Mouse (Mus musculus): ENCODE data around the gene Srek1ip1. TPM values are rescaled to one million over a fixed set of nuclear protein-coding genes. Genes with fewer than 3 reads are reported as not detected.

Gene Srek1ip1
- 10 to 100 TPM; 18.1 to 18.2 TPM for total RNA-seq (2021)
- long read RNA-seq, experiment 1, transcript Srek1ip1-201 (5 exons, 2,365 nt), result major isoform, 6 of 6 reads
- long read RNA-seq, experiment 1, partial matches to known transcripts, result 0 of 6 reads
- long read RNA-seq, experiment 1, other reads (novel, unspliced or antisense), result 0 of 6 reads
- long read RNA-seq, experiment 2, transcript Srek1ip1-201 (5 exons, 2,365 nt), result major isoform, 16 of 20 reads
- long read RNA-seq, experiment 2, partial matches to known transcripts, result 1 of 20 reads
- long read RNA-seq, experiment 2, other reads (novel, unspliced or antisense), result 3 of 20 reads

DNA sequence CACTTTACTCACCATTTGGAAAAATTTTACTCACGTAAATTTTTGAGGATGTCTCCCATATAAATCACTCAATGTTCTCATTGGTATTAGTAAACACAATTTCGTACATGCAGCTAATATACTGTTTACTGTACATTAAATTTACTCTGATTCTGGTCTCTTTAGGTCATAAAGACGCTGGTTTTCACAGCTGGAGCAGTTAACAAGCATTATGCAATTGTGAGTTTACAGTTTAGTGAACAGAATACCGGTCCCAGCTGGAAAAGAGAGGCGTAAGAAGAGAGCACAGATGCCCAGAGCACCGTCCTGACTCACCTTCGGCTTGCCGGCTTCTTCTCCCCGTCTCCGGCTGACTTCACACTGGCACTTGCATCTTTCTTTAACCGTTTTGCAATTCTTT lies at the start of gene Srek1ip1:
Srek1ip1 (plus strand) TSS at position 301 of the 400 bp plus-strand sequence.
- no peak for DNase-seq (ENCODE audit: low spot score in 2 of 2)

DNA sequence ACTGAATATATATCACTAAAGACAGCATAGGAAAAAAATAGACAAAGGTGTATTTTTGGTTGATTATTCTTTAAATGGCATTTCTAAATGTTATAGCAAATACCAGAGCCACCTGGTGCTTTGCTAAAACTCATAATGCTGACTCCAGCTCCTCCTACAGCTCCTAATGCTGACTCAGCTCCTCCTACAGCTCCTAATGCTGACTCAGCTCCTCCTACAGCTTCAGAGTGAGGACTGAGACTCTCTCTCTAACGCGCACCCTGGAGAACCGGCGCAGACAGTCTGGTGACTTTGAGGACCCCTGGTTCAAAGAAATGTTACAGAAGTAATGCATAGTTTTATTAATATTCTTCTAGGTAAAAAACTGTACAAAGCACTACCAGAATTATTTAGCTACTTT lies 49.4 kb upstream of the Srek1ip1 start:
- no peak for DNase-seq (ENCODE audit: low spot score in 2 of 2)

DNA sequence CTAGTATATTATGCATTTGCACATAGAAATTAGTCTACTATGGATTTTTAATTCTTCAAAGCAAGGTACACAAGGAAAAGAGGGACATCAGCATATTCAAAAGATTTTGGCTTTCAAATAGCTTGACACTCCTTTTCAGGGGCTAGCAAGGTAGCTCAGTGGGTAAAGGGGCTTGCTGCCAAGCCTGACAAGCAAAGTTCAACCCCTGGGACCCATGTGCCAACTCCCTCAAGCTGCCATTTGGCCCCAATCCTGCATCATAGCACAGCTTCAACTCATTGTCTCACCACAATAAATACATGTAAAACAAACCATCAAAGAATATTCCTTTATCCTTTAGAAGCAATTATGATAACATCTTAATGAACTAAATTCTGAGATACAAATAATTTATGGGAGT lies 45.3 kb upstream of the Srek1ip1 start:
- DNase-seq (ENCODE audit: low spot score in 2 of 2), result no peak

DNA sequence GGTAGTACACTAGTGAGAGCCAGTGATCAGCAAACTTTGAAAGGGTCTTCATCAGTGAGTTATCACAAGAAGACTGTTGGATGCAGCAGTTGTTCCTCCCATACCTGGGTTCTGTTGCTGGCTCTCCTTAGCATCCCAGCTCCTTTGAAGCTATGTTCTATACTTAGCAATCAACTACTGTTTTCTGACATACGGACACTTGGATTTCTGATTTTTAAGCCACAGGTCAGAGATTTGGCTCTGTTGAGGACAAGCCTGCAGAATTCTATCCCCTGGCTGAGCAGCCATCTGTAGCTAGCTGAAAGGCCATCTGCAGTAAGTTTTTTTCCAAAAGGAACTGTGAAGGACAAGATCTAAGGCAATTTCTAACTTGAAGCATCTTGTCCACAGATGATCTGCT lies 32.9 kb upstream of the Srek1ip1 start:
- DNase-seq (ENCODE audit: low spot score in 2 of 2), result no peak

DNA sequence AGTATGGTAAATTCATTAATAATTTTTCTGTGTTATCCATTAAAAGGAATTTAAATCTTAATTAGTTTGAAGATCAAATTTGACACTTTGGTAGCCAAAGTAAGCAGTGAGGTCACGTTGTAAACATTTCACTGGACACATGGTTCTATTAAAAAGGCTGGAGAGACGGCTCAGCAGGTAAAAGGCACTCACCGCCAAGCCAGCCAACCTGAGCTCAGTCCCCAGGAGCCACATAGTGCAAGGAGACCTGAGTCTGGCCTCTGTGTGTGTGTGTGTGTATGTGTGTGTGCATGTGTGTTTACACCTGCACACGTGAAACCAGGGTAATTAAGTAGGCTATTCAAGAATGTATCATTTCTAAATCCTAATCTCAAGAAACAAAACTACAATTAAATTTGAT lies 29.9 kb upstream of the Srek1ip1 start:
- DNase-seq (ENCODE audit: low spot score in 2 of 2), result no peak

DNA sequence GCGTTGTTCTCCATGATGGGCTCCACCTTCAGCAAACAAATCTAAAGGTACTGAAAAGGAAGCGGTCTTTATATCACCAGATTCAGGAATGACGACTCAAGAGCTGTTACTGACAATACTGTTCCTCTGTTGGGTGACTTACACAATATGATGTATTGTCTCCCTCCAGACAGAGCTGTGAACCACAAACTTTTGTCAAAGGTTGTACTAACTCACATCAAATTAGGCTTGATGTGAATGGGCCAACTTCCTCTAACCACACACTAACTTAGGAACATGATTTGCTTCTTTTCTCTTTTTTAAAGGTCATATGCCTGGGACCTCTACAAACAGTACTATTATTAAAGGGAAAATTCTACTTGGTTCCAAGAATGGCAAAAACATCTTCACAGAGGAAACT lies 29.1 kb upstream of the Srek1ip1 start:
- DNase-seq (ENCODE audit: low spot score in 2 of 2), result no peak

DNA sequence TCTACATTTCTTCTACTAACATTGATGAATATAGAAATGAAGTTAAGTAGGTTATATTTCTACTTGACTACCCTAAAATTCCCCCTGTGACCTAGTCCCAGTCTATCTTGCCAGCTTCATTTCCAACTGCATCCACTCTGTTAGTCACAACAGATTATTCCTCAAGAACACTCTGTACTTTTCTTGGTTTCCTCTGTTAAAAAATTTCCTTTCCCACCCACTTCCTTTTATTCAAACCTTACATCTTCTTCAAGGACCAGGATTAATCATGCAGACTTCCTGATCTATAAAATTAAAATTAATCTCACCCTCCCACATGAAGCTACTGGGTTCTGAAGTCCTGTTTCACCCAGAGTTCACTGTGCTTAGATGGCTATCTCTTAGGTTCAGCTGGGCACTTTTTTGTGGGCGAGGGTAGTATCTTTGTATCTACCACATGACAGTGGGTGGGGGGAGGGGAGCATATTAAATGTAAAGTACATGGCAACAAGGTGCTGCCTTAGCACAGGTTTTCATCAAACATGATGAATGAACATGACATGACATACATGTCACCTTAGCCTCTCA lies 13.1 kb upstream of the Srek1ip1 start:
- no peak for DNase-seq (ENCODE audit: low spot score in 2 of 2)

DNA sequence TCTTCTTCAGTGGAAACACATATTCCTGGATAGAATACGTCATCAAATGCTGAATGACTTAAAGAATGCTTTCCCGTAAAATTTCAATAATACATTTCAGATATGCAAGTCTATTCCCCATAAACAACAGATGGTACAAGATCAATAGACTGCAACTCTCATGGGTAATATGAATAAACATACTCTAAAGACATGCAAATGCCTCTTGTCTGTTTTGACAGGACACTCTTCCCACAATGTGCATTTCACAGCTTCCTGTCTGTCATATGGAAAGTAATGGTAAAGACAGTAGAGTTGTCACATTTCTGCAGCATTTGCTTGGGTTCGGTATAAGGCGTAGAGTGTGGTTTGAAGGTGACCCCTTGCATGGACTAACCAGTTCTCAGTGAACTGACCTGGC lies 5.0 kb upstream of the Srek1ip1 start:
- no peak for DNase-seq (ENCODE audit: low spot score in 2 of 2)

DNA sequence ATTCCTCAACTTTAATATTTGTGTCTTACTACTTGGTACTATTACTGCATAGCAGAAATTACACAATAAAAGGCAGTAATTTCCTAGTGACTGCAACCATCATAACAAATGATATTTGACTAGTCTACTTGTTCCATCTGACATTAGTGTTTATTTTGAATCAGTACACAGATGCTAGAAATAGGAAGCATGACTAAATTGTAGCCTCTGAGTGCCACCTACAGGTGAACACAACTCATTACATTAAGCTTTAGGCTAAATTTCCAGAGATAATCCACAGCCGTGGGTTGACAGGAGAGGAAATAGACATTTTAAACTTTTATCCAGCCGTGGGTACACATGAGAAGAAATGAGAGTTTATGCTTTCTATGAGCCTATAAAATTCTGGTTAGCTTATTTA lies 2.6 kb upstream of the Srek1ip1 start:
- DNase-seq (ENCODE audit: low spot score in 2 of 2), result no peak

DNA sequence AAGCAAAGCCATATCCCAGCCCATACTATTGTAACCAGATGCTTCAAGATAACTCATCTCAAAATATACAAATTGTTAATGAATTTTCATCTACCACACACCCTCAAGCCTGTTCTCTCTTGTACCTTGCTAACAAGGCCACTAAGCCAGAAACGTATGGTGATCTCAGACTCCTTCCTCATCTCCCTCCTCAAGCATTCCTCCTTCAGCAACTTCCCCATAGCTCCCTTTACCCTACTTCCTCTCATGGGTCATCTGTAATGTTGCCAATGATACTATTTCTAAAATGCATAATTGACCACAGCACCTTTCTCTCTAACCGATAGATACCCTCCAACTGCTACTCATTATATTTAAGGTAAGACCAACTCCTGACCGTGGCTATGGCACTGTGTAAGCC lies 2.1 kb downstream of the Srek1ip1 start:
- no peak for DNase-seq (ENCODE audit: low spot score in 2 of 2)

DNA sequence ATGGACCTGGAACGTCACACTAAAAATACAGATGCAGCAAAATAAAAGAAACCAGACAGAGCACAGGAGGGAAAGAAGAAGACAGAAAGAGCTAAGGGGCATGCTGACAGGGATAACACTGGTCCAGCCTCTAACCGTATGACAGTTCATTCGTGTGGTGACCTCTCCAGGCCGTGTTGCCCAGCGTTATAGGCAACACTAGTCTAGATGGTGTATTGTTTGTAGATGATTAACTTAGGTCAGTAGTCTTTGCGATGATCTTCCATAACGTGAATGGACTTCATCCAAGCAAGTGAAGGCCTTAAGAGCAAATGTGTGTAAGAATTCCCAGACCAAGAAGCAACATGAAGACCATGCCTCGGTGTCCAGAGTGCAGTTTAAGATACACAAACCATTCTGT lies 6.8 kb downstream of the Srek1ip1 start:
- DNase-seq (ENCODE audit: low spot score in 2 of 2), result no peak

DNA sequence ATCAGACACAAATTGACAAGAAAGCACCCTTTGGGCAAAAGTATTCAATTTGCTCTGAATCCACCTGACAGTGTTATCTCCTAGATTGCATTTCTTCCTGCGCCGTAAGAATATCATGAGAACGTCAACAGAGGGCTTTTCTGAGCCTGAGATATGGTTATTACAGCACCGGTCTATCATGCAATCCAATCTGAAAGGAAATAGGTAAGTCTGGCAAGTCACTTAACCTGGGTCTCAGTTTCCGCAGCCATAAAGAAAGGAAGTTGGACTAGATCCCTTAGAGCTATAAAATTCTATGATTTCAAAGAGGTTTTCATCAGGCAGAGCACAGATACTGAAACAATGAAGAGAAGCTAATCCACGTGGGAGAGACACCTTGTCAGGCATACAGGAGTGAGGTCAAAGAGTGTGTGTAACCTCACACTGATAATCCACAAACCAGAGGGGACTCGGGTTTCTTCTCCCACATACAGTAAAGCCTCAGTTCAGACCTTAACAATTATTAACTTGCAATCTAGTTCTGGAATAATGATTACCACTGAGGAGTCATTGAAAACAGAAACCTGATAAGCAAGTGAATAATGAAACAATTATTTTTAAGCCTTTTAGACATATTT lies 7.4 kb downstream of the Srek1ip1 start:
- no peak for DNase-seq (ENCODE audit: low spot score in 2 of 2)

DNA sequence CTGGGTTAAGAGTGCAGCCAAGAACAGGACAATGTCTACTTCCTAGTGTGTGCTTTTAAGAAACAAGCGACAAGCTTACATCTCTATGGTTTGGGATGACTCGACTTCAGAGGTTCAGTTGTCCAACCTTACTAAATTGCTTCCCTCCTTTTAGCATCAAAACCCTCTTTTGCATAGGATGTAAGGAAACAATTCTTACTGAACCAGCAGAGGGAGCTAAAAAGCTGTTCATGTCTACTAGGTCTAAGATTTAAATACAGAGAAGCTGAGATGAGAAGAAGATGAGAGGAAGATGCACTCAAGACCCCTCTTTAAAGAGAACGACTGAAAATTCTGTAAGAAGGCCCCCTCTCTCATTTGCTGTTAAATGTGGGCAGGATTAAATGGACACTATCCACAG lies 13.4 kb downstream of the Srek1ip1 start:
- DNase-seq (ENCODE audit: low spot score in 2 of 2), result no peak

DNA sequence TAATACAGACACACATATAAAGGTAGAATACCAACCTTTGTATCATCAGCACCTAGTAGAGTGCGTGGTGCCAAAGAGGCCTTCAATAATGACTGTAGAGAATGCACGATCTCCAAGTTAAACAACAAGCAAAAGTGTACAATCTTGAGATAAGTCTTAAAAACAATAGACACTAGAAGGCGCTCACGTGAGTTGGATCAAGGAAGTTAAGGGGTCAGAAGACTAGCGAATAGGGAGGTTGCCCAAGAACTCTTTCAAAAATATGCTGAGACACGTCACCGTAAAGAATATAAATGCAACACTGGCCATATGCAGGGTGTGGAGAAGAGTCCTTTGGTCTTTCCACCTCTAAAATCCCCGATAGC lies 24.0 kb downstream of the Srek1ip1 start:
- DNase-seq (ENCODE audit: low spot score in 2 of 2), result no peak

DNA sequence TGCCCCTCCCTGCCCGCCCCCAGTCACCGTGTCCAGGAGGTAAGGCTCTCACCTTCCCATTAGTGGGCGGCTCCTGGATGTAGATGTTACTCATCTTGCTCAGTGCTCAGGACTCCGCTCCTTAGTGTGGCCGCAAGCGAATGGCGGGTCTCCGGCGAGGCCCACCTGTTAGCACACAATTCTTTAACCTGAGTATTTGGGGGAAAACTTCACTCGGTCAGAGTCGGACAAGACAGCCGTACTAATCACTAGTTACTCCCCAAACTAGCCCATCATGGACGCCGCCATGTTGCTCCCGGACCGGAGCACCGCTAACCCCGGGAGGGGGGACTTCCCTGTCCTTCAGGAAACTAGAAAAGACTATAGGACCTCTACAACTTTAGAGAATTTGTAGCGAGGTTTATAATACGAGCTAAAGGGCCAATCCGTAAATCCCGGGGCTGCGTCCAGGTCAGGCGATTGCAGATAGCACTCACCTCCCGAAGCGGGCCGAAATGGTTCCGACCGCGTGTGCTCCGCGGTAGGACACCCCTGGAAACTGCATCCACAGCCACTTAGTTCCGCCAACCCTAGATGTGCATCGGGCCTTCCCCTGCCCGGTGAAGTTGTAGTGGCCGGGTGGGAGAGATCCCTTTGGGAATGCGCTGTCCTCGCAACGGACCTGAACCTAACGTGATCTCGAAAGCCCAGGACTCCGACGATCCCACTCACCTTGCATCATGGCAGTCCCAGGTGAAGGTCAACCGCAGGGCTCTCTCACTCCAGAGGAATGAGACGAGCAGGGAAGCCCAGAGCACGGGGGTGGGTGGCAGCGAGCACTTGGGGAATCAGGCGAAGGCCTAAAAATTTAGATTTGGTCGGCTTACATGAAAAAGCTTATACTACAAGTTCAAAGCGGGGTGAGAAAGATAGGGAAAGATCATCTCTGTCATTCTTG lies 24.6 kb downstream of the Srek1ip1 start, which contains the start of gene Cwc27:
Cwc27 (minus strand) TSS at position 508 of the 937 bp plus-strand sequence.
- peak; percentile 76 to 81 for DNase-seq (ENCODE audit: low spot score in 2 of 2)

DNA sequence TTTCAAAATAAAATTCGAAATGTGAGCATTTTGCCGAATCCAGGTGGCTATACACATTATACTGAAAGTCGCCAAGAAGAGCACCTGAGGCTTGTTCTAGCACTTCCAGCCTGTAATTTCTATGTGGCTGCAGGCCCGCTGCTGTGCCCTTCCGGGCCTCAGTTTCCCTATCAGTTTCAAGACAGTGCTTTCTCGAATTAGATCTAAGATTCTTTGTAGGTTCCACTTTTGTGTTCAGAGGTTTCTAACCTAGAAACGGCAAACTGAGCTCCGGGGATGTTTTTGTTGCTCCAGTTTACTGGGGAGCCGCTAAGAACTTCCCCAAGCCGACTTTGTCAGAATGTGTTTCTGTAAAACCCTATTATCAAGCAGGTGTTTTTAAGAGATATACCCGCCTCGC lies 25.4 kb downstream of the Srek1ip1 start:
- no peak for DNase-seq (ENCODE audit: low spot score in 2 of 2)

DNA sequence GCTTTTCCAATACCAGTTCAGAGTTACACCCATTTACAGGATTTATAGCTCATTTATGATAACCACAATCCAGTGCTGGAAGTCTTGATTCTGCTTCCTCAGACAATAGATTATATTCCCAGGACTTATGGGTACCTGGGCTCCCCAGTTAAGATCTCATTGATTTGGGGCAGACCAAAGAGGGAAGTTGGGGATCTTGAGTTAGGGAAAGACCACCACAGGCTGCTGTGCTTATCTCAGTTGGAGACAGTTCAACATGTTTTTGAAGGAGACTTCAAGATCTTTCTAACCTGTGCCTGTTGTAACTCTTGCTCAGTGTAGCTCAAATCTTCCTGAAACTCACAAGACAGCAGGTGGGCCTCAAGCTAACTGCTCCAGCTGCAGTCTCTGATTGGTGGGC lies 28.9 kb downstream of the Srek1ip1 start:
- DNase-seq (ENCODE audit: low spot score in 2 of 2), result no peak

DNA sequence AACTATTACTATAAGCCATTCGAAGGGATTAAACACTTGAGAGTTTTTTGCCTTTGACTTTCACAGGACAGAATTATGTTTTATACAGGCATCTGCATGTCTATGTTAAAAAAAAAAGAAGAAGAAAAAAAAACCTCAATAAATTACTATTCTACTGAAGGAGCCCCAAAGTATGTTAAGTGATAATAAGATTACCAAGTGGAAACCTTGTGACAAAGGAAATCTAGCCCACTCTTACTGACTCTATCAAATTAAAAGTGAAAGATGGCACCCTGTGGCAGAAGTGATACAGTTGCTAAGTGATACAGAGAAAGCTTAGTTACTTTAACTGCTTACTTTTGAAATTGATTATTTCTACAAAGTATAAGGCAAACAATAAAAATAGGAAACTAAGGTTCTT lies 29.6 kb downstream of the Srek1ip1 start:
- DNase-seq (ENCODE audit: low spot score in 2 of 2), result no peak

DNA sequence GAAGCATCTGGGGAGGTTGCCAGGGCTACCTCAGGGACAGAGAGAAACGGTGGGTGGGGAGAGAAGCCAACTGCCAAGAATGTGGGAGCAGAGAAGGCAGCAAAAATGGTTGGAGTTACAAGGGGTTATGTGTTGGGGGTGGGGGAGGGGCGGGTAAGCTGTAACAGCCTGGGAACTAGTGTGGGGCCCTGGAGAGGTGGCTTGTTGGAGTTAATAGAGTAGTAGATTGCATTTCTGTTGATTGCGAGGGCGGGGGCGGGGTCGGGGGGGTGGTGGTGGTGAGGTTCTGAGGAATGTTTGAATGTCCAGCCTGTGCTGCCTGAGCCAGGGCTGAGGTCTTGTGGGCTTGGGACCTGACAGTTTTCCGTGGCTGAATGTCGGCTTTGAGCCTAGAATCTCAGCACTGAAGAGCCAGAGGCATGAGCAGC lies 30.1 kb downstream of the Srek1ip1 start:
- no peak for DNase-seq (ENCODE audit: low spot score in 2 of 2)

DNA sequence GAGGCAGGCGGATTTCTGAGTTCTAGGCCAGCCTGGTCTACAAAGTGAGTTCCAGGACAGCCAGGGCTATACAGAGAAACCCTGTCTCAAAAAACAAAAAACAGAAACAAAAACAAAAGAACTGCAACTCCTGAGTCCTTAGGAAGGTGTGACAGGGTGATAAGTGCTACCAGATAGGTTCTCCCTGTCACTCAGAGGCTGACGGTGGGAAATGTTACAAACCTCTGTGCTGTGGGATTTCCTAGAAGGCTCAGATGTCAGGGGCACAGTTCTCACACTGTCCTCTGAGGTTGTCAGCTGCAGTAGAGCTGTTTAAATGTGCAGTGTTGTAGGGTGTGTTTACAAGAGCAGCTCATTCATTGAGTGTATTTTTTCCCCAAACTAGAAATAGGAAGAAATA lies 33.2 kb downstream of the Srek1ip1 start:
- no peak for DNase-seq (ENCODE audit: low spot score in 2 of 2)

DNA sequence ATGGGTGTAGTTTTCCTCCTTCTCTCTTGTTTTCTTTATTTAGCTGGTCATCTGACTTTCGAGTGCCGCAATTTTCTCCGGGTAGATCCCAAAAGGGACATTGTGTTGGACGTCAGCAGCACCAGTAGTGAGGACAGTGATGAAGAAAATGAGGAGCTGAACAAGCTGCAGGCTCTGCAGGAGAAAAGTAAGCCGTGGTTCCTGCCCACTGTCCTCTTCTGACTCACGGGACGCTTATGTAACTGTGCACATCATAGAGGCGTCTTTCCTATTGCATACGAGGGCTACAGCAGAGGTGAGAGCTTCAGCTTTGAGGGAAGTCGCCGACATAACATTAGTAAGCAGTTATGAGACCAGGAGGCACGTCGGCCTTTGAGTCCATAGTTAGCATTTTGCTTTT lies 40.5 kb downstream of the Srek1ip1 start:
- DNase-seq (ENCODE audit: low spot score in 2 of 2), result no peak

DNA sequence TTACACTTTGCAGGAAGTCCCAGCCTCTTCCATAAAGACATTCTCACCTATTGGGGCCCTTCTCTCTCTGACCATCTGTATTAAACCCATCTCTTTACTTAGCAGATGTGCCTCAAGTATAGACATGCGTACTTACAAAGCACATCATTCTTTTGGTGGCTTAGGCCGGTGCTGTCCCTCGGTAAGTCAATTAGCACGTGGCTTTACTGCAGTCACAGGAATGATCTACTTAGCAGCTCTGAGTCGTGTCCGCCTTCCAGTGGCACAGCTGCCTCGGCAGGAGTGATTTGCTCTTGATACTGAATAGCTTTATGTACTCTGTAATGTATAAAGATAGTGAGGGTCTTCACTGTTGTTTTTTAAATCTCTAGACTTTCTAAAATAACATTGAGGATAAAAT lies 45.3 kb downstream of the Srek1ip1 start:
- no peak for DNase-seq (ENCODE audit: low spot score in 2 of 2)
